Mouse (Mus musculus): ENCODE data around the gene Sufu.

DNA sequence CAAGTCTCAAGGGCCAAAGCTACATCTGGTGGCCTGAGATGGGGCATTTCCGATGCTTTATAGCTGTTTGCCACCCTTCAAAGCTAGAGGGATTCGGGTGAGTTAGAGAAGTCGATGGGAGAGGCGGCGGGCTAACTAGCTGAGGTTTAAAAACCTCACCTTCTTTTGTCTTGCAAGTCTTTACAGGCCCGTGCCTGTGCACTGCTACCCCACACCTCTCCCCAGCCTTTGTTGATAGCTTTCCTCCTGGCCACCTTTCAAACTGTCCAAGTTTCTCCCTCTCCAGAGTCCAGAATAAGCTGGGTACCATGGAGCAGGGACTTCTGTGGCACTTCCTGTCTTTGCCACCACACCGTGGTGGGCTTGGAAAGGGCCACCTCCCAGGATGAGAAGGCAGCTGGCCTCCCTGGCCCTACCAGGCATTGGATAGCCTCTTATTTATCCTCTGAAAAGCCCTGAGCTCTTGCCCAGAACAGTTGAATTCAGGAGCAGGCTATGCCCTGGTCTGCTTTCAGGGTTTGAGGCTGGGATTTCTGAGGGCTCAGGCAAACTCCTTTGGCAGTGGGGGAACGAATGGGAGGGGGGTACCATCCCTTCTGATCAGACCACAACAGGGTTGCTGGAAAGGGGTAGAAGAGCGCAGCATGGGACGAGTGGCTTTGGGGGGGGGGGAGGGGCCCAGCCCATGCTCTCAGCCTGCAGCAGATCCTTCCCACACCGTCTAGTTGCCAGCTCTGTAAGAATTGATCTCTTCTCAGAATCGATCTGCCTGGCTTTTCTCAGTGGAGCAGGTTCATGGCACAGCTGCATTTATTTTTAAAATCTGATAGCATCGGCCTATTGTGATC is 133.1 kb downstream of the Sufu start:
- TF ChIP-seq POLR2A (IDR thresholded peaks at IDR 0.05; ENCODE audit: control insufficient read depth in 1 of 2, insufficient read depth in 1 of 2, low read depth in 1 of 2, low read length in 2 of 2, poor library complexity in 1 of 2): no peak
- TF ChIP-seq MYC (IDR thresholded peaks at IDR 0.05; ENCODE audit: low read depth, low read length): no peak
- TF ChIP-seq E2F4 (IDR thresholded peaks at IDR 0.05; ENCODE audit: borderline replicate concordance, low read depth, low read length): no peak
